Mouse (Mus musculus) CH12.LX (cell line): ENCODE measurements around the gene Lonp1.

Experiments
- CTCF ChIP-seq, 2 experiments: IDR thresholded peaks in 1 of 2; conservative IDR thresholded peaks in 1 of 2; 2 replicates each; pipeline ENCODE4 v1.5.1; 2011 to 2012; ENCODE audit warnings: low read depth in 2 of 2, low read length in 2 of 2, improper control_type of control experiment in 1 of 2, inconsistent platforms in 1 of 2, mild to moderate bottlenecking in 1 of 2, moderate library complexity in 1 of 2
- E2F4 ChIP-seq: IDR thresholded peaks from 2 replicates; pipeline ENCODE4 v1.6.1; 2011; ENCODE audit warnings: low read depth, low read length, improper control_type of control experiment; ENCODE audit not compliant: insufficient replicate concordance
- EP300 ChIP-seq: IDR thresholded peaks from 2 replicates; pipeline ENCODE4 v1.6.1; 2011; ENCODE audit warnings: low read length, improper control_type of control experiment
- GABPA ChIP-seq: IDR thresholded peaks from 2 replicates; pipeline ENCODE4 v1.6.1; 2012; ENCODE audit warnings: low read depth, low read length, improper control_type of control experiment, inconsistent platforms; ENCODE audit not compliant: insufficient replicate concordance
- HCFC1 ChIP-seq: IDR thresholded peaks from 2 replicates; pipeline ENCODE4 v1.6.1; 2012; ENCODE audit warnings: low read depth, mild to moderate bottlenecking, inconsistent platforms, low read length, improper control_type of control experiment
- KAT2A ChIP-seq: IDR thresholded peaks from 2 replicates; pipeline ENCODE4 v1.6.1; 2012; ENCODE audit warnings: low read length, improper control_type of control experiment, inconsistent platforms; ENCODE audit not compliant: insufficient replicate concordance
- MAFK ChIP-seq: IDR thresholded peaks from 2 replicates; pipeline ENCODE4 v1.6.1; 2011; ENCODE audit warnings: low read length, improper control_type of control experiment; ENCODE audit not compliant: insufficient replicate concordance
- MEF2A ChIP-seq: IDR thresholded peaks from 2 replicates; pipeline ENCODE4 v1.6.1; 2014; ENCODE audit warnings: low read depth, mild to moderate bottlenecking, inconsistent platforms, low read length, improper control_type of control experiment, borderline replicate concordance
- POLR2A ChIP-seq: IDR thresholded peaks from 2 replicates; pipeline ENCODE4 v1.6.1; 2011; ENCODE audit warnings: low read depth, mild to moderate bottlenecking, improper control_type of control experiment, low read length
- TBP ChIP-seq: conservative IDR thresholded peaks from 2 replicates; pipeline ENCODE4 v1.6.1; 2011; ENCODE audit warnings: low read depth, low read length, improper control_type of control experiment
- USF1 ChIP-seq: IDR thresholded peaks from 2 replicates; pipeline ENCODE4 v1.6.1; 2014; ENCODE audit warnings: low read depth, mild to moderate bottlenecking, inconsistent platforms, low read length, improper control_type of control experiment
- ZC3H11A ChIP-seq: IDR thresholded peaks from 2 replicates; pipeline ENCODE4 v1.6.1; 2012; ENCODE audit warnings: low read depth, mild to moderate bottlenecking, inconsistent platforms, low read length, improper control_type of control experiment

GRCm38 (mm10) chr17:56669766-56670165 is 43.1 kb upstream of the Lonp1 start:
- TF ChIP-seq GABPA, result no peak
- TF ChIP-seq MEF2A, result no peak
- no peak for TF ChIP-seq USF1
- TF ChIP-seq KAT2A, result no peak
- no peak for TF ChIP-seq POLR2A
- TF ChIP-seq CTCF (conservative IDR thresholded peaks at IDR 0.05 in 1 of 2, IDR thresholded peaks at IDR 0.05 in 1 of 2; ENCODE audit: low read depth in 2 of 2, low read length in 2 of 2), result no peak
- TF ChIP-seq ZC3H11A, result no peak
- no peak for TF ChIP-seq E2F4
- TF ChIP-seq EP300, result no peak
- TF ChIP-seq MAFK, result no peak
- TF ChIP-seq TBP, result no peak
- no peak for TF ChIP-seq HCFC1
